Mouse (Mus musculus) spleen, adult 18-20 months (tissue): ENCODE results near the gene Tbl1xr1.

Experiments
- DNase-seq, 2 experiments: peaks; one replicate each; pipeline ENCODE4 v3.0.0; 2022; ENCODE audit warnings: mixed read lengths in 2 of 2

The Tbl1xr1 gene

DNA sequence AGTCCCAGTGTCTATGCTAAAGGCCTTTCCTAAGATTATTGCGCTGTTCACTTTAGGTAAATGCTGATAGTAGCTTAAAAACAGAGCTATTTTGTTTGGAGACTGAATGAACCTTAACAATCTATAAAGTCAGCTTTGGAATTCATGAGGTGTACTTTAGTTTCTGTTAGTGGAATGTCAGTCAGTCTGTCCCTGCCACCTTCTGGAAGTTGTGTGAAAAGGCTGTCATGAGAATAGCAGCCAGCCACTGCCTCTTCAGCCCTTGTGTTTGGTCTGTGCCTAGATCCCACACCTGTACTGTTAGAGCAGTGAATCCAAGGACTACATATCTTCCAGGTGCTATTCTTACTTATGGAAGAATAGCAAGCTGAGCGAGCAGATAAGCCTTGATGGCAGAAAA is 67.8 kb downstream of the Tbl1xr1 start:
- no peak for DNase-seq

DNA sequence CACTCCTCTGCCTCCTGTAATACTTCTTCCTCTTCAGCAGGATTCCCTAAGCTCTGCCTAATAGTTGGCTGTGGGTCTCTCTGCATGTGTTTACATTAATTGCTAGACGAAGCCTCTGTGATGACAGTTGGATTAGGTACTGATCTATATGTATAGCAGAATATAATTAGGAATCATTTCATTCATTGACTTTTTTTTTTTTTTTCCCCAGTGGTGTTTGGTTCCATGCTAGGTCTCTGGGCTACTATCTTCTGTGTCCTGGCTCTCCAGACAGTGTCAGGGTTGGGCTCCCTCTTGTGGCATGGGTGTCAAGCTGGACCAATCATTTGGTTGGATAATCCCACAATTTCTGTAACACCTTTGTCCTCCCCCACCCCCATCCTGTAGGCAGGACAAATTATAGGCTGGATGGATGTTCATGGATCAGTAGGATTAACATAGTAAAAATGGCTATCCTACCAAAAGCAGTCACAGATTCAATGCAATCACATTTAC is 71.0 kb downstream of the Tbl1xr1 start:
- DNase-seq = no peak

DNA sequence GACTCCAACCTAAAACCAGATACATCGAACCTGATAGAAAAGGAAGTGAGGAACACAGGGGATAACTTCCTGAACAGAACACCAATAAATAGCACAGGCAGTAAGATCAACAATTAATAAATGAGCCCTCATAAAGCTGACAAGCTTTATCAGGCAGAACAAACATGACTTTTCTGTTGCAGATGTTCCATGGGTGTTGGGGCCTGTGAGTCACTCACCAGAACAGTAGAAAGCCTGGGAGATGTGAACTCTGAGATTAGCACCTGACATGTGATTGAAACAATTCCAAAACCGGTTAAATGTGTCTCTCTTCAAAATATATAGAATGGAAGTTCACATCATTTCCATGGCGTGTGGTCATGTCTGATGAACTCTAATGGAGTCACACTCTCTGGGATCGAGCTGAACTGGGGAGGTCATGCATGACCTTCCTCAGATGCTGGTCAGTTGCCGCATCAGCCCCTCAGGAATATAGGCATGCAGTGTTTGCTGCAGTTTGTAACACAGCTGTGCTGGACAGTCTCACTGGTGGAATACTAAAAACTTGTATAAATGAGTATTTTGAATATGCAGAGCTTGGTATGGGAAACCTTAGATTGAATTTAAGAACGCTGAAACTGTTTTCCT is 72.0 kb downstream of the Tbl1xr1 start:
- DNase-seq = no peak

DNA sequence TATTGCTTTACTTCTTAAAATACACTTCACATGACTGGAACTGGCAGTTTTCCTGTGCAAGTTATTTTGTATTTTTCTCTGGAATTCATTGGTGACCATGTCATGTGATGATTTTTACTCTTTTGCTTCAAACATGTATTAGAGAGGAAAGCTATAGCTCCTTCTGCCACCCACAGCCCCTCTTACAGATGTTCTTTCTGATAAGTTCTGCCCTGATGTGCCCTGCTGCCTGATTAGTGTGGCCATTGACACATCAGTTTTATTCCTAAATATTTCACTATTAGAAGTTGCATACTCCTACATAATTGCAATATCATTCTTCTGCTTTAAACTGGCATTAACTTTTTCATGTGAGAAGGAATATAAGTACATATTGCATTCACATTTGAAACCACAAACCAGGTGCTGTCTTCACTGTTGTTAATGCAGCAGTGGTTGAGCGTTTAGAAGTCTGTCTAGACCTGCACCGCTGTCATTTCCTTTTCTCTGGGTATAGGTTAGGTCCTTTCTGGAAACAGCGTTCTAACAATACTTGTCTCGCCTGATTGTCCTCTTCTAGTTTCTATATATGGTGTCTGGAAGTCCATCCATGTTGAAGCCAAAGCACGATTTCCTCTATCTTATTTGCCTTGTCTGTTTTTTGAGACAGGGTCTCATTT is 74.5 kb downstream of the Tbl1xr1 start:
- DNase-seq = no peak

DNA sequence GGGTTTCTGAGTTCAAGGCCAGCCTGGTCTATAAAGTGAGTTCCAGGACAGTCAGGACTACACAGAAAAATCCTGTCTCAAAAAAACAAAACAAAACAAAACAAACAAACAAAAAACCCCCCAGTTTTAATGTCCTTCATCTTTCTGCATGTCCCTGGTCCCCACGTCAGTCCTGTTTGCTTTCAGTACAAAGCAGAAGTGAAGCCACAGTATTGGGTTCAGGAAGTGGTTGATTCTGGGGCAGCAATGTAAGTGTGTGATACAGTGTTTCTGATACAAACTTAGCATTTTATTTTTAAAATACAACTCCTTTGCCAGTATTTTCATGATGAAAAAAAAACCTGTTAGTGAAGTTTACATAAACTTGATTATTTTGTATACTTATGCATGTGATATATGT is 76.3 kb downstream of the Tbl1xr1 start:
- no peak for DNase-seq

DNA sequence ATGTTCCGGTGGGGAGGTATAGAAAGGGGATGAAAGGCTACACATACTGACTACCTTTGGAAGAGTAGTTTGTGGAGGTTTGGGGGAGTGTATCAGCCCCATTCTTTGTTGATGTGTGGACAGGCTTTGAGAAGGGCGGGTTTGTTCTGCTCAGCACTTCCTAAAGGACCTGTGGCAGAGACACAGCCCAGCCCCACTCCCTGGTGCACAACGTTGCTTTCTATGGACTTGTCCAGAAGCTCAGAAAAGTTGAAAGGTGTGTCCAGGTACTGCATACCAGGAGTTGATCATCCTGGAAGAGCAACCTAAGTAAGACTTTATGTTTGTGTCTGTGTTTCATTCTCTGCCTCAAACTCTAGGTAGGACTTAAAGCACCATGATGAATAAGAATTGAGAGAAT is 78.1 kb downstream of the Tbl1xr1 start:
- DNase-seq = no peak

DNA sequence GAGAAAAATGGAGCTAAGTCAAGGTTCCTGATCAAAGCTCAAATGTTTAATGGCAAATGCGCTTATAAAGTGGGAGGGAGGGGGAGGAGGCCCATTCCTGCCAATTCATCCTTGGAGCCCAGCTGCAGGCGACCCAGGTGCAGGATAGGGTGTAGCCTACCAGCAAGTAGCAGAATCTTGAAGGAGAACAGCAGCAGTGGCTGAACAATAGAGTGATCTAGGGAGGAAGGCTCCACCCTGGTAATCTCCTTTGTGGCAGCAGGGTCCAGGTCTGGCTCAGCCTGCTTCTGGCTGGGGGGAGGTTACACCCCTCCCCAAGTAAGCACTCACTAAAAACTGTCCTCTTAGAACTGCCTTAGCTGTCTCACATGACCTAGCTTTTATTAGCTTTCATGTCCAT is 79.9 kb downstream of the Tbl1xr1 start:
- no peak for DNase-seq

DNA sequence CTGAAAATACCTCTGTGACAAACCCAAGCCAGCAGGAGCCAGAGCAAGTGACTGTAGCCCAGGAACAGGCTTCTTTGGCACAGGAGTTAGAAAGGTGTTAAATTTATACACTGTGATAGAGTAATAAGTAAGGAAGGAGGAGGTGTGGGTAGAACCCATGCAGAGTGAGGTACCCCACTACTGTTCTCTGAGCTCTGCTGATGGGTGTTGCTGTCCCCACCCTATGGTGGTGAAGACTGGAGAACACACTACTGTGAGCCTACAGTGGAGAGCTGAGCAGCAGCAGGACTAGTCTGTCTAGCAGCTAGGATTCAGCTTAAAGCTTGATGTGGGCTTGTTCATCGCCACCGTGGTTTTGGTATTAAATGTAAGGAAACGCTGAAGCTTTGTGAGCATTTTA is 86.5 kb downstream of the Tbl1xr1 start:
- no peak for DNase-seq

DNA sequence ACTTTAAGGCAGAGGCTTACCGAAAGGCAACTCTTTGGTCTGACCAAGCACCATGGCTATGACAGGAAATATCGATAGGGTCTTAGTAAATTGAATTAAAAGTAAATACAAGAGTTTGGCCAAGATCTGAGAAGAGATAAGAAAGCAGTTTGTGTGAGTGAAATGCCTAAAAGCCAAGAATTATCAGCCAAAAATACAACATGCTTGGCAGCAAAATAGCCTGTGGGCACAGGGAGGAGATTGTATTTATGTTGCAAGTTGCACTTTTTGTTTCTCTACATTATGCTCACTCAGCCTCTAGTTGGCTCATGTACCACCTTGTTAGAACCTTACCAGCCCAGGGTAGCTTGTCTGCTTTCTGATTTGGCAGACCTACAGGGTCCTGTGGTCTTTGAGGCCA is 91.4 kb downstream of the Tbl1xr1 start:
- DNase-seq = no peak

DNA sequence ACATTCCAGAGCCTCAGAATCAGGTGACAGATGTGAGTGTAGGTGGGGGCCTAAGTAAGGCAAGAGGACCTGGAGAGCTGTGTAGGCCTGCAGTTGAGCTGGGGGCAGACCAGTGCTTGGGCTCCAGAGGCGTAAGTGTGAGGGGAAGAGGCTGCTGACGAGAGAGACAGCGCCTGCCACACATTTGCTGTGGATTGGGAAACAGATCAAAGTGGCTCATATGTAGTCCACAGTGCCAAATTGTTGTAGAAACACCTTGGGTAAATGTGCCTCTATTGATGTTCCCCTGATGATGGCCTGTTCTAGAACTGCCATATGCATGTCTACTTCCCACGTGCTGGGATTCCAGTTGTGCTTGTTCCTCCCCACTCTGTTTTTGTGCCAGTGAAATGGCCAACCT is 92.0 kb downstream of the Tbl1xr1 start:
- DNase-seq = no peak

DNA sequence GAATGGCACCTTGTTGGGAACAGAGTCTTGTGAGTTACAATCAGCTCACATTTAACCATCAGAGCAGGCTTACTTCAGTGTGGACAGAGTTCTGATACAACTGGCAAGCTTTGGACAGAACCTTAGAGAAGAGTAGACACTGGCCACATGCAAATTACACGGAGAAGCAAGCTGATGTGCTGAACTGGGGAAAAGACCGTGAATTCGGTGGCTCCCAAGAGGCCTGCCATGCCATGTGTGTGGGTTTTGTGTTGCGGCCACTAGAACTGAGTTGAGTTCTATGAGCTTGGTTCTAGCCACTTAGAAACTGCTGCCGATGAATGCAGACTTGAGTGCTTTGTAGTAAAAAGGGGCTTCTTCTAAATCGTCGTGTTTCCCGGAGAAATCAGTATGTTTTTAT is 95.1 kb downstream of the Tbl1xr1 start:
- no peak for DNase-seq

DNA sequence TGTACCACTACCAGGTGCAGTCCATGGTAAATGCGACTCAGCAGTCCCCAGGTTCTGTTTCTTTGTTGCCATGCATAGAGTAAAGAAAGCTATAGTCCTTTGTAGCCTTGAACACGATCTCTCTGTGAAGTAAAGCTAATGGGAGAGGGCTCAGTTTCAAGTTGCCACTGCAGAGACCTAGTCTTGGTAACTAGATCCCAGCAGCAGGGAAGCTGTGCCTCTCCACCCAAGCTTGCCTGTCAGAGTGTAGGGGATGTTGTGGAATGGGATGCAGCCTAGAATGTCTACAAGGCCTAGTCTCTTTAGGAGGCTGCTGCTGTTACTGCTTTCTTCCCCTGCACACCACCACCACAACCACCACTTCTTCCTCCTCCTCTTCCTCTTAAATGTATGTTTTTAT is 96.0 kb downstream of the Tbl1xr1 start:
- DNase-seq = no peak

DNA sequence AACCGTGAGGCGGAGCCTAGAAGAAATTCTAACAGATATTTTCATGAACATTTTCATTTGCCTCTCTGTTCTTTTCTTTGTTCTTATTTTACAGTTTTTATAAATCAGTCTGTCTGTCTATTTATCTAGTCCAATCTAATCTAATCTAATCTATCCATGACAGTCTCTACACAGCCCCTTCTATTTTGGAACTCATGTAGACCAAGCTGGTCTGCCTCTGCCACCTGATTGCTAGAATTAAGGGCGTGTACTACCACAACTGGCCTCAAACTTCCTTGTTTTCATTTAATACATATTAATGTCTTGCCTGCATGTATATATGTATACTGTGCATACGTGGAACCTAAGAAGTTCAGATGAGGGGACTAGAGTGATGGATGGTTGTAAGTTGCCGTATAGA is 96.7 kb downstream of the Tbl1xr1 start:
- DNase-seq = no peak

DNA sequence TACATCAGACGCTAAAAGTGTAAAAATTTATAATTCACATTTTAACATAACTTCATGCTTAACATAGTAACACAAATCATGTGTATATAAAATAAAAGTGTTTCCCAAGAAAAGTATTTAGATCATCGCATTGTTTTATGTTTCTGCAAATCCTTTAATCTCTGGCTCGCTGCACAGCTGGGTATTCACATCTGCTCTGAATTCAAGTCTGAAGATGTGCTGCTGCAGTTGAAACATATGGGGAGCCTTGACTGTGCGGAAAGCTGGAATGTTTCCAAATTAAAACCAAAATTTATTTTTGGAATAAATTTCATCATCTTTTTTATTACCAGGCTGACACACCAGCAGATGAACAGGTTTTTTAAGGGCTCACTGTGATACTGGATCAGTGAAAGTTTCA is 97.8 kb downstream of the Tbl1xr1 start:
- DNase-seq = no peak

DNA sequence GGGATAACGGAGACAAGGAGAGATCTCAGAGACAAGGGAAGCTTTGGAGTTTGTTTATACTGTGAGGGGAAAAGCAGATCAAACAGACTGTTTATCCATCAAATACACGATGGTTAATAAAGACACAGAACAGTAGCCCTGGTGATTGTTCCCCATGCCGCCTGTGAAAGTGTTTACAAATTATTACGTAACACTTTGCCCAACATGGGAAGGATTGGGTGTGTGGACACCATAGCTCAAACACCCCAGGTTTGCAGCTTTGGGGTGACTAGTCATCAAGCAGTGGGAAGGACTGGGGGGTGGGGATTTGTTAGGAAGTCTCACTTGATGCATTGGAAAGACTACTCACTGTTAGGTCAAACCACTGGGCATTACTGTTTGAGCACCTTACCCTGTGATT is 103.6 kb downstream of the Tbl1xr1 start:
- no peak for DNase-seq

DNA sequence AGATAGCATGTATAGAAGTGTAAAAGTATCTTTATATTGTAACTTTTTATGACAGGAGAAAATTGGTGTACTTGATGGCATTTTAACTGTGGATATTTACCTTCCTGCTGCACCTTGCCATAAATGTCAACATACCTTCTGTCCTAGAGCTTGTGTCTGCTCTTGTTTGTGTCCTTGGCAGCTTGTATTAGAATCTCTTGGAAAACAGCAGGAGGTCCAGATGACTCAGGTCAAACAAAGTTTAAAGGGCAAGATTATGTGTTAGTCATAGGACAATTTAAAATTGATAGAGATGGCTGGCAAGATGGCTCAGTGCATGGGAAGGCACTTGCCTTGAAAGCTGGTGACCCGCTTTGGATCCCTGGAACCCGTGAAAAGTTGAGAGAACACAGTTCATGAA is 104.6 kb downstream of the Tbl1xr1 start:
- no peak for DNase-seq

DNA sequence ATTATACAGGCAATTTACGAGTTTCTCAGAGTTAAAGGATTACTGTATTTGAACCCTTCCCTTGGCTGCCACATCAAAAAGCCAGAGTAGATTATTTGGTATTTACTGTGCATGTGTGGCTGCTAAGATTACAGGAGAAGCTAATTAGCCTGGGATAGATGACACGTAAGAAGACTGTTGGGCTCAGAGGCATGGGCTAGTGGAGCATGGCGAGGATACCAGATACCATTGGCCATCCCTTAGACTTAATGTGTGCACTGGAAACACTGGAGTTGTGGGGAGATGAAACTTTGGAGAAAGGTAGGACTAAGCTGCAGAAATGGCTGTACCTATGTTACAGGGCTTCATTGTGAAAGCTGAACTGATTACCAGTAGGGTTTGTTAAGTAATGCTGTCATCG is 108.8 kb downstream of the Tbl1xr1 start:
- DNase-seq = no peak

DNA sequence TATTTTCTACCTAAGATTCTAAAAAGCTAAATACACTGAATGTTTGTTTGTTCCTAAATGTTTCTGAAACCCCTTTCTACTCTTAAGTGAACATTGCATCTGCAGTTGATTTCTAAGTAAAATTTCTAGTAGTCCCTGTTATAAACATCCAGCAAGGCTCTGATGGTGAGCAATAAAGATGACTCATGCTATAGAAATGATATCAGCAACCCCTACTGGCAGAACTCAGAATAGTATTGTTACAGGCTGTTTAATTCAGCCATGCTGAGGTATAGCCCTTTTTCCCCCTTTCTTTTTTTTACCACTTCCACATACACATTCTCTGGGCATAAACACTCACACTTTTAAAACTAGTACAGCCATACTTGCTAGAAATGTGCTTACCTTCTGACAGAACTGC is 114.0 kb downstream of the Tbl1xr1 start:
- no peak for DNase-seq

DNA sequence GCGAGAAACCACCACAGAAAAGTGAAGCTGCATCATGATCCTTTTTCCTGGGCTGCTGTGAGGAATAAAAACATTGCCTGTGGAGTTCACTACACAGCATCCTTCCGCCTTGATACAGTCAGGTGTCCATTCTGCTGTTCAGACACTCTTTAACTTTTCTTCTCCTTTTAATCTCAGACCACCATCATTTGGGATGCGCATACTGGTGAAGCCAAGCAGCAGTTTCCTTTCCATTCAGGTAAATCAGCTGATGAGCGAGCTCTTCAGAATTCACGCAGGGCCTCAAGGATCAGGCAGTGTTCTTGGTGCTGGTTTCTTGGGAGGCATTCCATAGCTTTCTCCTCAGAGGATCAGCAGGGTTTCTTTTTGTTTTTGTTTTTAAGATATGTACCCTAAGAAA is 116.5 kb downstream of the Tbl1xr1 start:
- no peak for DNase-seq

DNA sequence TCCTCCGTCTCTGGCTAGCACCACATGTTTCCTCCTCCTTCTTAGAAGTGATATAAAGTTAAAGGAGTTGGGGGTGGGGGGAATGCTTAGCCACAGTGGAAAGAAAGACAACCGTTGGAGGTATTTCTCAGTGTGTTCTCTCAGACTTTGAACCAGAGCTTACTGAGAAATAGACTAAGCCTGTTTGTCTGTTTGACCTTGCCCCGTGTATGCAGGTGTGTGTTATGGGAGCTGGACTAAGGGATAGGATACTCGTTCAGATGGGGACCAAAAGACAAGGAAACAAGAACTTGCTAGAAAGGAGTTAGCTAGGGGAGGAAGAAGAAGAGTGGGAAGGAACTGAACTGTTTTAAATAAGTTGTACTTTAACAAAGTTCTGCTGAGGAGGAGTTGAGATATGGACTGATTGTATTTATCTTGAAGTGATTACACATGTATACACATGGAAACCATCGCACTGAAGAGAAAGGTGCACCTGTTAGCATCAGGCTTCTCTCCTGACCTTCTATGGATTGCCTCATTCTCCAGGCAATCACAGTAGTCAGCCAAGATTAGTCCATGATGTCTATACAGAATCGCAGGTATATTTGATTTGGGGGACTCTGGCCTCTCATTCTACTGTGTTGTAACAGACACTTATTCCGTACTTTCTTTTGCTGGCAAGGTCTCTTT is 117.9 kb downstream of the Tbl1xr1 start:
- no peak for DNase-seq

DNA sequence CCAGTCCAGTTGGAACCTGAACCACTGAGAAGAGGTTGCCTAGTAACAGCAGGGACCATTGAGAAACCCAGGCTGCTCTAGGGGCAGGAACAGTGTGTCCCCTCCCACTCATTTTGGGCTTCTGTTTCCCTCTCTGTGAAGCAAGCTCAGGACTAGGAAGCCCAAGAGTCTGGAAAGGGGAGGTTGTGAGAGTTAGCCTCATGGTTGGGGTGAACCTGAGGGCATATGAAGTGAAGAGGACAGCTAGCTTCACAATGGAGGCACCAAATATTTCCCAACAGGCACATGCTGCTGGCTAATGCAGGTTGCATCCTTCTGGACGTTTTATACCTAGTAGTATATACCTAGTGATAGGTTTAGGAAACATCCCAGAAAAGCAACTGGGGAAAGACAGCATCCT is 122.3 kb downstream of the Tbl1xr1 start:
- no peak for DNase-seq

DNA sequence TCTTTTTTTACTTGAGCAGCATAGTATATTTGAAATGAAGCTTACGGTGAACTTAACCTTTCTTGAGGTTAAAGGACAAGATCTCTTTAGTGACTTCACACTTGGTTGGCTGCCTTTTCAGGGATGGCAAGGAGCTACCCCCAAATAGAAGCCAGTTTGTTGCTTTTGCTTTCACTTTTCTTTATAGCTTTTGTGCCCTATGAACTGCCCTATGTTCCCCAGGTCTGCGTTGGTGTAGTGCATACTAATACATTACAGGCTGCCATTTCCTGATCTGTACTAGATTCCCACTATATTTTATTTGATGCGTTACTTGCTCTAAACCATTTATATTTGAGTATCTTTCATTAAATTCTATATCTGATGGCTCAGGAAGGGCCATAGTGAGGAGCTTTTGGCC is 127.7 kb downstream of the Tbl1xr1 start:
- DNase-seq = no peak

DNA sequence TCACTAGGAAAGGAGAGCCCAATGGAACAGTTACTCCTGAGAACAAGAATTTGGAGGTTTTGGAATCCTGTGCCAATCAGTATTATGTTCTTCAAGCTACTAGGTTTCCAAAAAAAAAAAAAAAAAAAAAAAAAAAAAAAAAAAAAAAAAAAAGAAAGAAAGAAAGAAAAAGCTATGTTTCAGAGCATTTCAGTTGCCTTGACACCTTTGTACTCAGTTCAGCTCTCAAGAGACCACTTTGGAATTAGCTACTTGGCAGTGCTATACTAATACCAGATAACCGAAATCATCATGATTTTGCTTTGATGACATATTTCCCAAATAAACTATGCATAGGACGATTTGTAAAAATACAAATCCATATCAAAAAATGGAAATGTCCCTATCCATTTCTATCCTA is 145.1 kb downstream of the Tbl1xr1 start:
- no peak for DNase-seq

DNA sequence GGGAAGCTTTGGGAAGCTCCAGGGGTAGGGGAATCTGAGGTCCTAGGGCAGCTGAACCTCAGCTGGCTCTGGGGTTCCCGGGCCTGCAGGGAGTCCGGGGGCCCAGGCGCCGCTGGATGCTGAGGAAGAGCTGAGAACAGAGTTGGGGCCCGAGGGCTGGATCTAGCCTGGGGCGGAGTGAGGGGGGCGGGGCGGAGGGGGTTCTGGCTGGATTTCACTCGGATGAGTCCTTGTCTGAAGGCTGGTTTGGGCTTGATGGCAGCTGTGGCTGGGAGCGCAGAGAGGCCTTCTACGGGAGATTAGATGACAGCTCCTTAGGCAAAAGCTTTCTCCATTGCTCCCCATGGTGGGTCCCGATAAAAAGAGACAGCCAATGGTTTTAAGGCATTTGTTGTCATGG is 145.9 kb downstream of the Tbl1xr1 start:
- DNase-seq = no peak

DNA sequence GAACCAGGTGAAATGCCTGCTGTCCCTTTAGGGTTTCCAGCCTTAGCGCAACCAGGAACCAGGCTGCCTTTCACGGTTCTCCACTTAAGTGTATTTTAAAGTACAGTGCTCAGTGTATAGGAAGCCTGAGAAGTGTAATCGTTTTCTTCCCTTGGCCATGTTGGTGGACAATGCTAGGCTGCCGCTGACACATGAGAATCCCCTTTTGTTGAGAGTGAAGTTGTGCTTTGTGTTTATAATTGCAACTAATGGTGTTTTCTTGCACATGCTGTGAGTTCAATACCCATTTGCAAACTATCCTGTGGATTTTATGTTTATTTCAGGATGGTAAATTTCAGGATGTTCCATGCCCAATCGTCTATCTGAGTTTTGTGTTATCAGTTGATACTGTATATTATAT is 146.6 kb downstream of the Tbl1xr1 start:
- no peak for DNase-seq
